ENCODE assay signal across 8 mouse cellular contexts in the genomic region with DNA sequence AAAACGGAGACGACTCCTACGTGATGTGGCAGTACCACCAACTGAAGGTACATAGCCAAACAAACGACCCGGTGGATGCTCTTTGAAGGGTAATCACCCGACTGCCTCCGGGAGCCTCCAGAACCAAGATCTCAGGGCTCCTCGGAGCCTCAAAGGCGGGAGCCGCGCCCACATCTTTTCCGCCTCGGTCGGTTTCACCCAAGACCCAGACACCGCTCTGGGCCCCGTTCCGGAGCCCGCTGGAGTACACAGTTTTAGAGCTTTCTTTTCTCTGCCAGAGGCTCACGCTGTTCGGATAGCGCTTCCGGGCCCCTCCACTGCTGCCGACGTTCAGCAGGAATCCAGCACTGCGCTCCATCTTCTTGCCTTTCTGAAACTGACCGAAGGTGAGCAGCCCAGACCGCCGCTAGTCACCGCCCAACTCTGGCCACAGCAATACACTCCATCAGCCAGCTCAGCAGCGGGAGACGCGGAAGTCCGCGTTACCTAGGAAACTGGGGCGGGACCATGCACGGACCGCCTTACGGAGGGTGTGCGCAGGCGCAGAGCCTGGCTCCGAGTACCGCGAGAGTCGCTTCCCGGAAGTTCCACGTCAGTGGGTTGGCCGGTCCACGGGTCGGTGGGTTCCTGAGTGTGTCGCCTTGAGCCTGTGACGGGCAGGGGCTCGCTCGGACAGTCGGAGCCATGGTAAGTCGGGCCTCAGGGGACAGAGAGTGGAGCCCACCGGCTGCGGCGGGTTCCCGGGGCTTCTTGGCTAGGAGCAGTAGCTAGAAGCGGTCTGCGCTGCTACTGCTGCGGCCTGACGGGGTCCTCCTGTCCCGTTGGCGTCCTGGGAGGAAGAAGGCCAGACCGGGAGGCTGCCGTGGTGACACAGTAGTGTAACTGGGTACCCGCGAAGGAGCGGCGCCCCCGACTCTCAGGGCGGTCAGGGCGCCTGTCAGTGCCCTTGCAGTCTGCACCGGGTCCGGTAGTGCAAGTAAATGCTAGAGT. TPM values are rescaled to one million over a fixed set of nuclear protein-coding genes. Genes with fewer than 3 reads are reported as not detected.
DNase-seq lines count a peak whose midpoint lies in the region; ATAC-seq lines count a peak whose summit lies in the region.

Copb2 (plus strand) TSS at position 585 of the 990 bp plus-strand sequence.

- H3K4me1 ChIP-seq in heart, embryonic 13.5 days: peaks cover 35% of the 10 kb centered on the region
- H3K4me1 ChIP-seq in liver, embryonic 12.5 days: peaks cover 28% of the 10 kb centered on the region
- H3K4me1 ChIP-seq in stomach, embryonic 15.5 days: no peaks in the 10 kb centered on the region

- peak within 1 kb of the TSS; percentile 95 for H3K9ac ChIP-seq in heart, embryonic 13.5 days
- H3K9ac ChIP-seq in liver, embryonic 12.5 days: peak within 1 kb of the TSS; percentile 94
- H3K9ac ChIP-seq in stomach, embryonic 15.5 days: peak within 1 kb of the TSS; percentile 99

- under 1% methylated on average over 76 of the region's 76 CpGs for WGBS in heart, embryonic 13.5 days
- under 1% methylated on average over 76 of the region's 76 CpGs for WGBS in liver, embryonic 12.5 days (ENCODE audit: insufficient replicate concordance)
- WGBS in stomach, embryonic 15.5 days: under 1% methylated on average over 76 of the region's 76 CpGs

- H3K4me2 ChIP-seq in heart, embryonic 13.5 days: peak within 1 kb of the TSS; percentile 92
- H3K4me2 ChIP-seq in liver, embryonic 12.5 days: peak within 1 kb of the TSS; percentile 87
- peak within 1 kb of the TSS; percentile 87 for H3K4me2 ChIP-seq in stomach, embryonic 15.5 days

- peak within 1 kb of the TSS; percentile 89 for H3K27ac ChIP-seq in heart, embryonic 13.5 days (replicated peaks)
- H3K27ac ChIP-seq in liver, embryonic 12.5 days: peak within 1 kb of the TSS; percentile 84
- peak within 1 kb of the TSS; percentile 91 for H3K27ac ChIP-seq in stomach, embryonic 15.5 days

- peak; percentile 97 for DNase-seq in CD4-positive helper T cell, adult 2 months (ENCODE audit: low read depth, low spot score)
- peak; percentile 90 for DNase-seq in brain, embryonic 18.5 days (ENCODE audit: low read depth, low spot score)
- peak; percentile 100 for DNase-seq in kidney, postnatal 10 days
- peak; percentile 98 to 99 for DNase-seq in natural killer cell, adult 2 months (ENCODE audit: low spot score in 2 of 2)

- peak; percentile 97 for ATAC-seq in erythroid progenitor cell, adult 5-6 weeks (replicated peaks; ENCODE audit: low FRiP score, poor library complexity, severe bottlenecking)
- ATAC-seq in heart, embryonic 13.5 days (ENCODE audit: extremely low read depth, insufficient number of reproducible peaks, low FRiP score, low TSS enrichment): peak; percentile 98
- peak; percentile 99 for ATAC-seq in liver, embryonic 12.5 days
- peak; percentile 99 for ATAC-seq in stomach, embryonic 15.5 days (ENCODE audit: insufficient read depth, low FRiP score, low read depth)

- H3K36me3 ChIP-seq in heart, embryonic 13.5 days: peaks cover 16% of the 10 kb centered on the region
- peaks cover 15% of the 10 kb centered on the region for H3K36me3 ChIP-seq in liver, embryonic 12.5 days
- H3K36me3 ChIP-seq in stomach, embryonic 15.5 days: no peaks in the 10 kb centered on the region

- H3K4me3 ChIP-seq in heart, embryonic 13.5 days: peak within 1 kb of the TSS; percentile 75
- peak within 1 kb of the TSS; percentile 98 for H3K4me3 ChIP-seq in liver, embryonic 12.5 days
- H3K4me3 ChIP-seq in stomach, embryonic 15.5 days (replicated peaks): peak within 1 kb of the TSS; percentile 99

- no peaks in the 10 kb centered on the region; the same call in none of the 2 replicates for H3K27me3 ChIP-seq in heart, embryonic 13.5 days (replicated peaks)
- H3K27me3 ChIP-seq in liver, embryonic 12.5 days (replicated peaks): no peaks in the 10 kb centered on the region; the same call in 1 of the 2 replicates
- H3K27me3 ChIP-seq in stomach, embryonic 15.5 days (replicated peaks): no peaks in the 10 kb centered on the region

- H3K9me3 ChIP-seq in heart, embryonic 13.5 days: no peaks in the 10 kb centered on the region
- H3K9me3 ChIP-seq in liver, embryonic 12.5 days (replicated peaks): no peaks in the 10 kb centered on the region
- no peaks in the 10 kb centered on the region for H3K9me3 ChIP-seq in stomach, embryonic 15.5 days

RNA-seq across cellular contexts. Expression of gene Copb2, which starts in this region (rescaled TPM):
- total RNA-seq in erythroid progenitor cell, adult 5-6 weeks (2015; ENCODE audit: low replicate concordance): 96.9 and 122 TPM in 2 replicates
- total RNA-seq in erythroid progenitor cell, adult 5-6 weeks (2017; ENCODE audit: low replicate concordance): 58.8 and 78.7 TPM in 2 replicates
- 120 and 121 TPM in 2 replicates for polyA plus RNA-seq in heart, embryonic 13.5 days (2015; fragmentation: Nextera tagmentation; extraction: Ambion mirVana)
- polyA plus RNA-seq in liver, embryonic 12.5 days (2016; fragmentation: Nextera tagmentation; extraction: Ambion mirVana): 98.3 and 102 TPM in 2 replicates
- 153 and 167 TPM in 2 replicates for polyA plus RNA-seq in stomach, embryonic 15.5 days (2015; fragmentation: Nextera tagmentation; extraction: Ambion mirVana)

Comparison
In these comparisons a context has a peak if more than half of its experiments do, and no peak if none do; other contexts are left out.
1. Peak in every context shown above with its lines: DNase-seq, ATAC-seq, H3K4me3 ChIP-seq and H3K27ac ChIP-seq.